Mouse (Mus musculus) stomach, embryonic 14.5 days (tissue): ENCODE data around the gene 1700080O16Rik. TPM values are rescaled to one million over a fixed set of nuclear protein-coding genes. Genes with fewer than 3 reads are reported as not detected.

Experiments
- ATAC-seq: fragments of 200-750 bp; cut with Nextera tagmentation; 2 replicates; pipeline ENCODE4 v1.8.0; 2017; ENCODE audit warnings: low read depth, moderate TSS enrichment; ENCODE audit not compliant: insufficient number of reproducible peaks, insufficient read depth, low FRiP score
- H3K27ac ChIP-seq: fragments of 300-500 bp; sonication (generic); 2 replicates; pipeline ENCODE4 v1.5.1; 2014; ENCODE audit warnings: mild to moderate bottlenecking, low read length, moderate library complexity, mixed read lengths
- H3K27me3 ChIP-seq: fragments of 300-500 bp; sonication (generic); 2 replicates; pipeline ENCODE4 v1.6.1; 2014; ENCODE audit warnings: low read length, control low read depth, mixed read lengths; ENCODE audit not compliant: control insufficient read depth, insufficient read depth
- H3K36me3 ChIP-seq: fragments of 300-500 bp; sonication (generic); 2 replicates; pipeline ENCODE4 v1.6.1; 2014; ENCODE audit warnings: mild to moderate bottlenecking, control low read depth, low read length, moderate library complexity, mixed read lengths; ENCODE audit not compliant: control insufficient read depth, insufficient read depth
- H3K4me1 ChIP-seq: fragments of 300-500 bp; sonication (generic); 2 replicates; pipeline ENCODE4 v1.6.1; 2014; ENCODE audit warnings: low read length, control low read depth, mixed read lengths; ENCODE audit not compliant: control insufficient read depth, insufficient read depth
- H3K4me2 ChIP-seq: fragments of 300-500 bp; sonication (generic); replicated peaks from 2 replicates; pipeline ENCODE4 v1.6.1; 2014; ENCODE audit warnings: low read depth, low read length, control low read depth
- H3K4me3 ChIP-seq: fragments of 300-500 bp; sonication (generic); 2 replicates; pipeline ENCODE4 v1.5.1; 2014; ENCODE audit warnings: low read depth, low read length, control low read depth
- H3K9ac ChIP-seq: fragments of 300-500 bp; sonication (generic); replicated peaks from 2 replicates; pipeline ENCODE4 v1.6.1; 2014; ENCODE audit warnings: low read depth, mild to moderate bottlenecking, control low read depth, low read length, moderate library complexity, mixed read lengths
- H3K9me3 ChIP-seq: fragments of 300-500 bp; sonication (generic); 2 replicates; pipeline ENCODE4 v1.6.1; 2016; ENCODE audit warnings: low read depth, low read length, control low read depth; ENCODE audit not compliant: control insufficient read depth
- WGBS: fragments of 180-500 bp; shearing (Covaris S2); extraction: QIAGEN DNeasy Blood & Tissue Kit; methylation state at CpG from one replicate; pipeline ENCODE4 v1.1.7; 2014; 5-methylcytosine and 5-hydroxymethylcytosine counted together
- polyA plus RNA-seq: library from polyadenylated mRNA; unstranded; fragments of >200 nt; fragmentation: Nextera tagmentation; extraction: Ambion mirVana; gene quantifications from 2 replicates; pipeline ENCODE4 v1.2.1, GENCODE M21; 2014

1700080O16Rik gene
- polyA plus RNA-seq, result not detected in 2 replicates

DNA sequence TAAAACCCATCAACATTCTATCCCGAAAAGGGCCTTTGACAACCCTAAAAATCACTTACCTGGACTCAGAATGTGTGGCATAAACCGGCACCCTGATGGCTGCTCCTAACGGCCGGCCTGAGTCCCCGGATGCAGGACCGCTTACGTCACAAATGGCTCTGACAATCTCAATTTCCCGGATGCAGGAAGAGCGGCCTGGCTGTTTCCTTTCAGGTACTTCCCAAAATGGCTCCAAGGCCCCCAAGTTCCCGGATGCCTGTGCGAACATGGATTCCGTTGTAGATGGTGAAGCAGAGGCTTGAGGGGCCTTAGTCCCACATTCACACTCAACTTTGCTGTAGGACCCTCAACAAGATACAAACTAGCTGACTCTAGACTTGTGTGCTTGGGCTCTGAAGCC lies at the start of gene 1700080O16Rik:
Gene 1700080O16Rik, minus strand, starts transcription at position 101 of the 400 bp plus-strand sequence.
- WGBS, result 91% methylated on average over 12 of the region's 12 CpGs
- H3K36me3 ChIP-seq, result no peaks in the 10 kb centered on the region
- H3K27me3 ChIP-seq, result no peaks in the 10 kb centered on the region
- no peak within 1 kb of the TSS for H3K9ac ChIP-seq
- ATAC-seq, result no peak
- no peaks in the 10 kb centered on the region for H3K9me3 ChIP-seq
- H3K27ac ChIP-seq, result no peak within 1 kb of the TSS
- H3K4me3 ChIP-seq, result no peak within 1 kb of the TSS
- H3K4me2 ChIP-seq, result no peak within 1 kb of the TSS
- no peaks in the 10 kb centered on the region for H3K4me1 ChIP-seq

DNA sequence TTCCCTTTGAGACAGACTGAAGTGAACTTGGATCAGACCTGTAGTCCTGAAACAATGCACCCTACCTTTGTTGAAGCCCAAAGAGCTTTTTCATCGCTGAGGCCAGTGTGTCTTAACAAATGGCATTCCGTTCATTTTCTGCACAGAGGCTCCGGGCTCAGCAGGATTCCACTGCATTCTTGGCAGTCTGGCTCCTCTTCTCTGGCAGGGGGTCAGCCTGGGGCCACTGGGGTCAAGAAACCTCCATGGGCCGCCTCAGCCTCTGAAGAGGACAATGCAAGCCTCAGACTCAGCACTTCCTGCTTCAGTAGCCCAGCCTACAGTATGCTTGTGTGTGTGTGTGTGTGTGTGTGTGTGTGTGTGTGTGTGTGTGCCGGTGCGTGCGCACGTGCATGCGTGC lies 45.1 kb upstream of the 1700080O16Rik start:
- WGBS, result 56% methylated on average over 9 of the region's 9 CpGs
- no peak for ATAC-seq
- H3K4me3 ChIP-seq, result no peak overlapping the region
- H3K4me1 ChIP-seq, result no peaks in the 10 kb centered on the region
- H3K36me3 ChIP-seq, result no peaks in the 10 kb centered on the region
- no peaks in the 10 kb centered on the region for H3K27me3 ChIP-seq
- H3K9me3 ChIP-seq, result no peaks in the 10 kb centered on the region
- no peak overlapping the region for H3K9ac ChIP-seq
- no peak overlapping the region for H3K4me2 ChIP-seq
- H3K27ac ChIP-seq, result no peak overlapping the region

DNA sequence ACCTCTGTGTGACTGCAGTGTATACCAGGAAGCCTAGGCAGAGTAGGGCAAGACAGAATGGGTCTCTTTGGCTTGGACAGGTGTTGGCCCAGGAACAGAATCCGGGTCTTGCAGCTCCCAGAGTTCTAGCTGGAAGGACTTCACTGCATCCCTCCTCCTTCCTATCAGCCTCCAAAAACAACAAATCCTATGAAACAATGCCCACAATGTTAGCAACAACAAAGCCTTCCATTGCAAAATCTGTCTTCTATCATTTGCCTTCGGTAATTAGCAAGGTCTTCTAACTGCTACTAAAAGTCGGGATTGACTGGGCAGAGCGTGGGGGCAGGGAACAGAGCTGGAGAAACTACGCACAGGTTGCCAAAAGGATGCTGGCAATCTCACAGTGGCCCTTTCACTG lies 27.5 kb upstream of the 1700080O16Rik start:
- H3K4me1 ChIP-seq, result no peaks in the 10 kb centered on the region
- no peak overlapping the region for H3K9ac ChIP-seq
- H3K27ac ChIP-seq, result no peak overlapping the region
- no peaks in the 10 kb centered on the region for H3K36me3 ChIP-seq
- no peaks in the 10 kb centered on the region for H3K9me3 ChIP-seq
- no peaks in the 10 kb centered on the region for H3K27me3 ChIP-seq
- ATAC-seq, result no peak
- WGBS, result 62% methylated on average over 5 of the region's 5 CpGs
- no peak overlapping the region for H3K4me2 ChIP-seq
- no peak overlapping the region for H3K4me3 ChIP-seq

DNA sequence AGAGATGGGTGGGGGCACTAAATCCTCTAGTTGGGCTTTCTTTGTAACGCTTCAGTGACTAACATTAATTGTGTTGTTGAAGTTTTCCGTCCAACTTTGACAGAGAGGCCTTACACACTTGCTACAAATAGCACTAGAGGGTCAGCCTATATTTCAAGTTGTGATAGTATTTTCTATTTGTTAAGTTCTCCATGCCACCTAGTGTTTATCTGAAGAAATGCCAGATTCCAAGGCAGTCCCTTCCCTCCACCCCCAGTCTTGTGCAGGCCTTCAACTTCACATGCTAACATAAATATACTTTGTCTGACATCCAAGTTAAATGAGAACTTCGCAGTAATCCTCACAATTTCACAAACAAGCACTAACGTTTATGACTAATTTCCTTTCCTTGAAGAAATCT lies 26.9 kb upstream of the 1700080O16Rik start:
- Histone ChIP-seq H3K27me3 (no peaks in the 10 kb centered on the region), H3K4me1 (no peaks in the 10 kb centered on the region), H3K9ac (no peak overlapping the region), H3K4me3 (no peak overlapping the region), H3K4me2 (no peak overlapping the region), H3K27ac (no peak overlapping the region), H3K9me3 (no peaks in the 10 kb centered on the region), H3K36me3 (no peaks in the 10 kb centered on the region)
- ATAC-seq, result no peak
- WGBS, result 61% methylated on average over 4 of the region's 4 CpGs

DNA sequence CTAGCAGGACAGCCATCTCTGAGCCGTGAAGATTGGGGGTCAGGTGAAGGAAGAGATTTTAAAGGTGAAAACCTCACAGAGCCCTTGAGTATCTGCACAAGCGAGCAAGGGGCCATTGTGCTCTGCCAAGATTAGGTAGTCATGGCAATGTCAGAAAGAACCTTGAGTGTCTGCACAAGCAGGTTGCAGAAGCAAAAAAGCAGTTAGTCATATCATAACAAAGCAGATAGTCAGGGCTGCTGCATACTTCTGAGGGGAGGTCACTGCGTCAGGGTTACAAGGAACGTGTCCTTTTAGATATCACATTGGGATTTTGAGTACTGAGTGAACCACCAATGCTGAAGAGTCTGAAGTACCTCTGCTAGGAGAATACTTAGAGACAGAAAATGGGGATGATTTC lies 3.8 kb upstream of the 1700080O16Rik start:
- WGBS, result 64% methylated on average over 4 of the region's 4 CpGs
- no peaks in the 10 kb centered on the region for H3K36me3 ChIP-seq
- no peak for ATAC-seq

DNA sequence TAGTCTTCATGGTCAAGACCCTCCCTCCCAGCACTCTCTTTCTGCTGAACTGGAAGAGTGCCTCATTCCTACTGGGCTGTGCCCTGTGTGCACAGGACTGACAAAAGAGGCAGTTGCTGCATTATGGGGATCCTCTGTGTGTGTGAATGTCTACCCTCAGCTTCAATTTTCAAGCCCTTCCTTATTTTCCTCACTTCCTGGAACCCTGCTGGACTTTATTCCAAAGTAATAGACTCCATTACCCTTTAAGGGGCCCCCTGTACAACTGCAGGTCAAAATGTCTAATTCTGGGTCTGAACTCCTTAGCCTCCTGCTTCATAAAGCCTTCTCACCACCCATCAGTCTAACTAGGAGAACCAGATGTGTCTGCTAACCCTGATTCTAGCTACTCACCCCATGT lies 2.0 kb upstream of the 1700080O16Rik start:
- no peak overlapping the region for H3K4me3 ChIP-seq
- no peak overlapping the region for H3K27ac ChIP-seq
- no peak for ATAC-seq
- no peaks in the 10 kb centered on the region for H3K9me3 ChIP-seq
- H3K36me3 ChIP-seq, result no peaks in the 10 kb centered on the region
- H3K27me3 ChIP-seq, result no peaks in the 10 kb centered on the region
- no peak overlapping the region for H3K9ac ChIP-seq
- no peaks in the 10 kb centered on the region for H3K4me1 ChIP-seq
- H3K4me2 ChIP-seq, result no peak overlapping the region

More for the DNA sequence above, 3.8 kb upstream of the 1700080O16Rik start:
- Histone ChIP-seq H3K9me3 (no peaks in the 10 kb centered on the region), H3K27me3 (no peaks in the 10 kb centered on the region), H3K27ac (no peak overlapping the region), H3K4me3 (no peak overlapping the region), H3K4me1 (no peaks in the 10 kb centered on the region), H3K9ac (no peak overlapping the region), H3K4me2 (no peak overlapping the region)

DNA sequence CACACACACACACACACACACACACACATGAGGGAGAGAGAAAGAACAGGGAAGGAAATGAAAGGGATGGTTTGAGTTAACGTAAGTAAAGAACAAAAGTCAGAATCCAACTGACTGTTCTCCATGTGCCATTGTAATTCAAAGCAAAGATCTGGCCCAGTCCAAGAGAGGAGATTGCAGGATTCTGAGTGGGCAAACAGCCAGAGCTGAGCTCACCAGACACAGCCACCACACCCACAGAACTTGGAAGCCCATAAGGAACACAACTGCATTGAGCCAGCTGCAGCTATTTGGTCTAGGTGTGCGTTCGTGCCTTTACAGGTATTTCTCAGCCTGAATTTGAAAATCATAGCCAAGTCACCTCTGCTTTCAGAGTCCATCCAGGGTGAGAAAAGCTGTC lies 24.5 kb downstream of the 1700080O16Rik start:
- Histone ChIP-seq H3K27ac (no peak overlapping the region), H3K36me3 (no peaks in the 10 kb centered on the region), H3K4me3 (no peak overlapping the region), H3K4me1 (no peaks in the 10 kb centered on the region), H3K27me3 (no peaks in the 10 kb centered on the region), H3K9me3 (no peaks in the 10 kb centered on the region), H3K4me2 (no peak overlapping the region), H3K9ac (no peak overlapping the region)
- no peak for ATAC-seq
- WGBS, result 88% methylated on average over 3 of the region's 3 CpGs

DNA sequence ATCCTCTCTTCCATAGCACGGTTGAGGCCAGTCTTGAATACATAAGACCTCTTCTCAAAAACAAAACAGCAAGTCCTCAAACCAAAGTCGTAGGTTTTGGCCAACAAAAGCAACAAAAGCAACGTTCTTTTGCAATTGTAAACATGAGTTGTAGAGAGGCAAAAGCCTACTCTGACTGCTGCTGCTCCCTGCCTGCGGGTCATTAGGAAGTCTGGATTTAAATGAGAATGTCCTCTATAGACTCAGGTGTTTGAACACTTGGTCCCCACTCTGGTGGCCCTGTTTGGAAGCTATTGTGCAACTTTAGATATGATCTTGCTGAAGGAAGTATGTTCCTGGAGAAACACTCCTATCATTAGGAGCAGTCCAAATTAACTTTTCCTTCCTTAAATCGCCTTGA lies 34.5 kb downstream of the 1700080O16Rik start:
- H3K36me3 ChIP-seq, result no peaks in the 10 kb centered on the region
- no peaks in the 10 kb centered on the region for H3K9me3 ChIP-seq
- no peak overlapping the region for H3K9ac ChIP-seq
- WGBS, result 71% methylated on average over 5 of the region's 5 CpGs
- no peak overlapping the region for H3K4me2 ChIP-seq
- H3K4me3 ChIP-seq, result no peak overlapping the region
- no peaks in the 10 kb centered on the region for H3K27me3 ChIP-seq
- H3K27ac ChIP-seq, result no peak overlapping the region
- ATAC-seq, result no peak
- no peaks in the 10 kb centered on the region for H3K4me1 ChIP-seq

DNA sequence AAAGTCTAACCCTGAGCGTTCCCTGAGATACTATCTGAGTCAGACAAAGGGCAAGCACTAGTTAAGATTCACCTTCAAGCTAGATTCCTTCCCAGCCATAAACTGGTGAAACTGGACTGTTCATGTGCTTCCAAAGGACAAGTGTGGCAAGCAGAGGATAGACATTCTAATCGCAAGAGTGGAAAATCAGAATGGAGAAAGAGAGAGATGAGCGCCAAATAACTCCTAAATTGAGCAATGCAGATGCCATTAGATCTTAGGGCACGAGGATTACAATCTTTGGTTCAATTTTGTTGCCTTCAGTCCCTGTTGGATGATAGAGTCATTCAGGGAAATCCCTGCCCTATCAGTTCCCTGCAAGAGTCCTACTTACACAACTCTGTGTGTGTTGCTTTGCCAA lies 53.5 kb downstream of the 1700080O16Rik start:
- no peak for ATAC-seq
- Histone ChIP-seq H3K4me3 (no peak overlapping the region), H3K9me3 (no peaks in the 10 kb centered on the region), H3K36me3 (no peaks in the 10 kb centered on the region), H3K9ac (no peak overlapping the region), H3K4me2 (no peak overlapping the region), H3K27me3 (no peaks in the 10 kb centered on the region), H3K27ac (no peak overlapping the region), H3K4me1 (no peaks in the 10 kb centered on the region)
- 84% methylated on average over 4 of the region's 4 CpGs for WGBS
